Mouse (Mus musculus) hindlimb bud, embryonic 11.5 days (tissue): Measurements from ENCODE around the gene Creld1.

Experiments used
- DNase-seq: peaks from one replicate; pipeline ENCODE4 v3.0.0-alpha.2; 2012; ENCODE audit warnings: low read depth, low spot score; ENCODE audit errors: extremely low spot score

Creld1 gene

GRCm38 (mm10) chr6:113469021-113469420 lies 14.1 kb upstream of the Creld1 start:
- DNase-seq = peak; percentile 24

- peak; percentile 28 for DNase-seq
These were observed 13.7 kb upstream of the Creld1 start for GRCm38 (mm10) chr6:113469432-113469831.

- DNase-seq = no peak
These were observed 11.7 kb upstream of the Creld1 start, which contains the start of gene Il17rc for GRCm38 (mm10) chr6:113471297-113471936. Gene Il17rc, plus strand, starts transcription at chr6:113471427.

GRCm38 (mm10) chr6:113472061-113472460 lies 11.0 kb upstream of the Creld1 start:
- no peak for DNase-seq

GRCm38 (mm10) chr6:113473246-113473645 lies 9.9 kb upstream of the Creld1 start:
- DNase-seq = no peak

GRCm38 (mm10) chr6:113473715-113474114 lies 9.4 kb upstream of the Creld1 start:
- DNase-seq = no peak

GRCm38 (mm10) chr6:113477353-113477752 lies 5.7 kb upstream of the Creld1 start:
- DNase-seq = no peak

GRCm38 (mm10) chr6:113478906-113479305 lies 4.2 kb upstream of the Creld1 start:
- DNase-seq = no peak

- DNase-seq = no peak
These were observed 2.3 kb upstream of the Creld1 start for GRCm38 (mm10) chr6:113480555-113481373.

GRCm38 (mm10) chr6:113482477-113483099 lies 509 bp upstream of the Creld1 start:
- no peak for DNase-seq

GRCm38 (mm10) chr6:113483729-113484128 lies 632 bp downstream of the Creld1 start:
- no peak for DNase-seq

GRCm38 (mm10) chr6:113487125-113487576 lies 4.1 kb downstream of the Creld1 start:
- DNase-seq = peak; percentile 75

GRCm38 (mm10) chr6:113489410-113489809 lies 6.3 kb downstream of the Creld1 start:
- DNase-seq = no peak

GRCm38 (mm10) chr6:113492101-113492864 lies 9.2 kb downstream of the Creld1 start:
- DNase-seq = no peak

- no peak for DNase-seq
These were observed 11.2 kb downstream of the Creld1 start for GRCm38 (mm10) chr6:113494258-113494788.

- no peak for DNase-seq
These were observed 12.1 kb downstream of the Creld1 start for GRCm38 (mm10) chr6:113495071-113495675.

- no peak for DNase-seq
These were observed 16.2 kb downstream of the Creld1 start for GRCm38 (mm10) chr6:113499346-113499745.

- no peak for DNase-seq
These were observed 18.4 kb downstream of the Creld1 start, which contains the start of gene Prrt3 for GRCm38 (mm10) chr6:113501388-113502084. Gene Prrt3, minus strand, starts transcription at chr6:113501931.

- DNase-seq = no peak
These were observed 19.7 kb downstream of the Creld1 start for GRCm38 (mm10) chr6:113502801-113503200.

- DNase-seq = no peak
These were observed 22.6 kb downstream of the Creld1 start for GRCm38 (mm10) chr6:113505689-113506088.
